Mouse (Mus musculus): ENCODE measurements around the gene Pced1b.
A peak's percentile ranks its signal among the peaks of the same experiment; 100 is the strongest.
"Not testable (repeated sequence)": the region's sequence is repeated elsewhere in the genome, so short reads cannot be mapped to it uniquely, and the experiment has no call there.

Gene Pced1b

DNA sequence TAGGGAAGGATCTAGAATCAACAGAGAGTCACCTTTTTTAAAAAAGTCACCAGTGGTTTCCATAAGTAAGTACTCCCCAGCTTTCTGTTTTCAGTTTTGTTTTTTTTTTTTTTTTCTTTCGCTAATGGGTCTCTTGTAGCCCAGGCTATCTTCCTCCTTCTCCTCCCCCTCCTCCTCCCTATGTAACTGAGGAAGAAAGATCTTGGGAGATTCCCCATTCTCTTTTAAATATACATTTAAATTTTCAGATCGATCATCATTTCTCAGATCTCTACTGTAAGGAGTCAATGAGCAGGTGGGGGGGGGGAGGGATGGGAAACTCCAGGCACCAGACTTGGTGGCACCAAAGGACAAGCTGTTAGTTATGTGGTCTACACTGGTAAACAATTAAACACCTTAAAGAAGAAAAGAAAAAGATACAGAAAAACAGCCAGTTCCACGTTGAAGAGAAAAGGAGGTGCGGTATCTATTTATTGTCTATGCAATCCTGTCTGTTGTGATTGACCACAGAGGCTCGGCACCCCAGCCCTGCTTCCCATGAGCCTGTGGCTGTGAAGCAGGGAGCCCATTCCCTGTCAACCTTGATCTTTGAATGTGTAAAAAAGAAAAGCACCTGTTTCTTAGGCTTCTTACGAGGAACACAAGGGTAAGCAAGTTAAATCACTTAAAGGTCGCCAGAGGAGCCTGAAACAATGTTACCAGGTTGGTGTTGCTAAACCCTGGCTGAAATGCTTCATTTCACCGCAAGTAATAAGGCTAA is 127.4 kb downstream of the Pced1b start:
- no peak for DNase-seq

DNA sequence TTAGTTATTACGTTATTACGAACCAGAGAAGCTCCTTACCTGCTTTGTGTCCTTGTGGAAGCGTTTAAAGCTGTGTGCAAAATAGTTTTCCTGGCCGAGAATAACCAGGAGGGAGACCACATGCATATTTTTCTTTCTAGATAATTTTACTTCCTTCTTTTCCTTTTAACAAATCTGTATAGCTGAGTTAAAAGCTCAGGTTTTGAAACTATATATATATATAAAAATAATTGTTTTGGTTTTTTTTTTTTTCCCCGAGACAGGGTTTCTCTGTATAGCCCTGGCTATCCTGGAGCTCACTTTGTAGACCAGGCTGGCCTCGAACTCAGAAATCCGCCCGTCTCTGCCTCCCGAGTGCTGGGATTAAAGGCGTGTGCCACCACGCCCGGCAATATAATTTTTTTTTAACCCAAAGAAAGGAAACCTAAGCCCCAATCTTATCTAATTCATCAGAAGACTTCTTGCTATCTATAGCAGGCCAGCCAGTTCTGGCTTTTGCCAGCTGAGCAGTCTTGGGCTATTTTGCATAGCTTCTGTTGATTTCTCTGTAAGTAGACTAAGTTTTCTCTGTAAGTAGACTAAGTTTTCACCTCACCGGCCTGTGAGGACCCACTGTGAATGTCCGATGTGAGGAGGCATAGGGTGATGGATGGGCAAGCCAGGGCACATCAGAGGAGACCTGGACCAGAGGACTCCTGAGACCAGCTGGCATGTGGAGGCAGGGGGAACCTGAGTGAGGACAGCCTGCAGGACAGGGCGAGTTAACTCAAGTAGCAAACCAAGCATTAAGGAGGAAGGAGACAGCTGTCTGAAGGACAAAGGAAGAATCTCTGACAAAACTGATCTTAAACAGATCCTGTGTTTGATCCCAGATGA is 128.2 kb downstream of the Pced1b start:
- no peak for DNase-seq

DNA sequence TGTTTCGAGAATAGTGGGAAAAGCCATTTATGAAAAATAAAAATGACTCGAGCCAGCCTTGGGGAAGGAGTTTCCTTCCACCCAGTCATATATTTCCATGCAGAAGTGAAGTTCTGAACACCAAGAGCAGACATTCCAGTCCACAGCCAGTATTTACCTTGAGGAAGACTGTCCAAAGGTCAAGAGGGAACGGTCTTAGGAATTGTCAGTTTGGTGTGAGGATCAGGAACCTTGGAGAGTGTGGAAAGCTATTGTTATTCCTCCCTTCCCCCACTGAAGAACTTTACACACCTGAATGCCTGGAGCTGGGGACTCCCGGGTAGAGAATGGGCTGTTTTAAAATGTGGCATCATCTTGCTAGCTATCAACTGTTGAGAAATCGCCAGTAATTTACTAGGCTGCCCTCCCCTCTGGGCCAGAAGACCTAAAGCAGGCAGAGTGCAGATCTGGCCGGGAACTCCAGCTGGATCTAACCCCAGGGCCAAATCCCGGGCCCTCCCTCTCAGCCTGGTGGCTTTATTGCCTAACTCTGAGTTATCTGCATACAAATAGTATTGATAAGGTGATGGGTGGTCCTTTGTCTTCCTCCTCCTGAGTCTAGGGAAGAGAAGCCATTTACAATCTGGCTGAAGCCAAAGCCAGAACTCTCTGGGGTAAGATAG is 129.3 kb downstream of the Pced1b start:
- DNase-seq, result peak in 1 of 2 experiments; percentile 21

DNA sequence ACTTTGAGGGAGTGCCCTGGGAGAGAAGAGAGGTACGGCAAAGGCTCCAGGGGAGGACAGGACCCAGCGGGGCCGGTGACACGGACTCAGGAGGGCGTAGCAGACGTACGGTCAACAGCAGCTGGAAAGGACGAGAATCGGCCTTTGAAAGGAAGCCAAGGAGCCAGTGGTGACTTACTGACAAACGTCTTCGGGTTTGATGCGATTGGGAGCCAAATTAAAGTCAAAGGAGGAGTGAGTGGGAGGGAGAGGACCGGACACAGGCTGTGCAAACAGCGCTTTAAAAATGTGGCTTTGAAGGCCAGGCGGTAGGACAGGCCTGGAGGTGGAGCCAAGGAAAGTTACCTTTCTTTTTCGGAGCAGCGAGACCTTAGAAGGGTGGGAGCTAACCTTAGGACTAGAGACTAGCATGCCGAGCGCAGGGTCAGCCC is 129.9 kb downstream of the Pced1b start:
- DNase-seq, result peak; percentile 53 to 69

DNA sequence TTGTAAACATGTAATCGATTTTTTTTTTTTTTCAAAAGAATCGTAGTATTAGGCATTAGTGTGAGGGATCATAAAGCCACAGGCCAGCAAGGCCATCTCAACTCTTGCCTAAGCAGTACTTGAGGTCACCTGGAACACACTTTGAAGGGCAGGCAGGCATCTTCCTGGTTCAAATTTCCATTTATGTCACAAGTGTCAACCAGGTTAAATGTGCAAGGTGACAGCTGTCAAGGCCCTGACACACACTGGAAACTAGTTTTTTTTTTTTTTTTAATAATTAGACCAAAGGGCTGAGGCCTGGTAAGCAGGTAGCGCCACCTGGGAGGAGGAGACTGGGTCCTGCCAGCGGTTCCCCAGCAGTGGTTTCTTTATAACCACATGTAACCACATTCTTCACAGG is 131.2 kb downstream of the Pced1b start:
- no peak for DNase-seq

DNA sequence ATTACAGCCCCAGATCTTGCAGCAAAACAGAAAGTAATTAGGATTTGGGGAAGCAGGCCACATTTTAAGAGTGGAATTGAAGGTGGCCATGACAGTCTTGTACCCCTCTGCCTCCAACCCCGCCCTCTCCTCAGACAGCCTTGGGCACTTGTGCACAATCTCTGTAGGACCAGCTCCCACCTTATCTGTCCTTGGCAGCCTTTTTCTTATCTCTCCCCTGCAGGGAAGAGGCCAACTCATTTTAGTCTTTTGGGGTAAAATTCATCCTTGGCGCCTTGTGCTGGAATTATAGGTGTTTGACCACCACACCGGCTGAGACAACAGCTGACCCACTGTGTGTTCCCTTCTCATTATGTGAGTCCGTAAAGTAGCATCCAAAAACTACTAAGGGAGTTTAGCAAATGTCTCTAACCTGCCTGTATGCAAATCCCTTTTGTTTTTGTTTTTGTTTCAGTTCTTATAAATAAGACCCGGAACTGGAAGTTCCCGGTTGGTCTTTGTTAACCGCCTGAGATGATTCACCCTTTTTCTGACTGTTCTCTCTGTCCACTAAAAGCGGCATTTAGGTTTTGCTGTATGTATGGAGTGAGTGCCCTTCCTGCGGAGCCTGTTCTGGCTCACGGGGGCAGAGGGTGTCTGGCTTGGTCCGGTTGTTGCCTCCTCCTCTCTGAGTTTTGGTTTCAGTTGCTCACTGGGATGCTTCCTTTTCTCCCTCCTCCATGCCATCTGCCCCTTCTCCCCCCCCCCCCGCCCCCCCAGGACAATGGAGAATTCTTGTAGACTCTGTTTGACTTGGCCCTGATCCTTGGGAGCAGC is 132.8 kb downstream of the Pced1b start:
- DNase-seq, result no peak

DNA sequence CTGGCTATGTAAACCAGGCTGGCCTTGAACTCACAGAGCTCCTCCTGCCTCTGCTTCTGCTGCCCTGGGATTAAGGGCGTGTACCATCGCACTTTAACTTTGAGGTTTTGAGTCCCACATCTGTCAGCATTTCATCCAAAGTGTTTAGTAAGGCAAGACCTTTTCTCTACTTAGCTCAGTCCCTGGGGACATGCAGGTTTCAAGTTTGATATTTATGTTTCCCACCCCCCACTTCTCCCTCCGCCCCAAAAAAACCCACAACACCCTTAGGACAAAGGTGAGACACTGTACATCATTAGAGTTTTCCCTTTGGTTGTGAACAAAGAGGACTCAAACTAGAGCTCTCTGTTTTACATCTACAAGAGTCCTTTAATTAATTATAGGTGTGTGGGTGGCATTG is 135.7 kb downstream of the Pced1b start:
- no peak for DNase-seq

DNA sequence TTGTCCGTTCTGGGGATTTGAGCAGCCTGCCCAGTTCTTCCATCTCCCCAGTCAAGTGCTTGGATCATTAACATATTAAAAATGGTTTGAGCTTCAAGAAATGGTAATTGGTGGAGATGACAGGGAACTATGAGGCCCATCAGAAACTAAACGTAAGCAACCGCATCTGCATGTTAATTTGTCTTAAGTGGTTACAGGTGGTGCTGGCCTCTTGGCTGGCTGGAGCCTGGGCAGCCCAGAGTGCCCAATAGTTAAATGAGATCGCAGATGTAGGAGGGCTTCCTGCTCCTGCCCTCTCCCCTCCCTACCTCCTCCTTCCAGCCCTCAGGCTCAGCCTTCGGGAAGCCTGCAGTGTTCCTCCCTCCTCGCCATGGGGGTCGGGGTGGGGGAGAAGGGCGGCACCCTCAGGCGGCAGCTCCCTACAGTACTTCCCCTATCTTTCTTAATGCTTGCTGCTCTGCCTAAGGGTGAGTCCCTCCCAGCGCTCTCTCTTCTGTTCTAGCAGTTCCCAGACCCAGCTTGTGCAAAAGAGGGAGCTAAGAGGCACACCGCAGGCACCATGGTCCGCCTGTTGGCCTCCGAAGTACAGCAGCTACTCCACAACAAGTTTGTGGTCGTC is 136.7 kb downstream of the Pced1b start:
- no peak for DNase-seq

DNA sequence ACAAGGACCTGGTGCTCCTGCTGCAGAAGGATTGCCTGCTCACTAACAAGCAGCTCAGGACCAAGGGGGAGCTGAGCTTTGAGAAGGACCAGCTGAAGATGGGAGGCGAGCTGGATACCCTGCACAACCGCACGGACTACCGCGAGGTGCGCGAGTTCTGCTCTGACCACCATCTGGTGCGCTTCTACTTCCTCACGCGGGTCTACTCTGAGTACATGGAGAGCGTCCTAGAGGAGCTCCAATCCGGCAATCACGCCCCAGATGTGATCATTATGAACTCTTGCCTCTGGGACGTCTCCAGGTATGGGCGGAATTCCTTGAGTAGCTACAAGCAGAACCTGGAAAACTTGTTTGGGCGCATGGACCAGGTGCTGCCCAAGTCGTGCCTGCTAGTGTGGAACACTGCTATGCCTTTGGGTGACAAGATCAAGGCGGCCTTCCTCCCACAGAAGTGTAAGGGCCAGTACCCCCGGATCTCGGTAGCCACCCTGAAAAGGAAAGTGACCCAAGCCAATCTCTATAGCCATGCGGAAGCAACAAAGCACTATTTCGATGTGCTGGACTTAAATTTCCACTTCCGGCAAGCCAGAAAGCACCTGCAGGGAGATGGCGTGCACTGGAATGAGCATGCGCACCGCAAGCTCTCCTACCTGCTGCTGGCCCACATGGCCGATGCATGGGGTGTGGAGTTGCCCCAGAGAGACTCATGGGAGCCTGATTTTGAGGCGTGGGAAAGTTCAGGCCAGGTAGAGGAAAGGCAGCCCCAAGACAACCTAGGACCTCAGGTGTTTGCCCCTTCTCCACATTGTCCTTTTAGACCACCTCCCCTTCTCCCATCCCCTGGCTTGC is 137.5 kb downstream of the Pced1b start:
- no peak for DNase-seq

DNA sequence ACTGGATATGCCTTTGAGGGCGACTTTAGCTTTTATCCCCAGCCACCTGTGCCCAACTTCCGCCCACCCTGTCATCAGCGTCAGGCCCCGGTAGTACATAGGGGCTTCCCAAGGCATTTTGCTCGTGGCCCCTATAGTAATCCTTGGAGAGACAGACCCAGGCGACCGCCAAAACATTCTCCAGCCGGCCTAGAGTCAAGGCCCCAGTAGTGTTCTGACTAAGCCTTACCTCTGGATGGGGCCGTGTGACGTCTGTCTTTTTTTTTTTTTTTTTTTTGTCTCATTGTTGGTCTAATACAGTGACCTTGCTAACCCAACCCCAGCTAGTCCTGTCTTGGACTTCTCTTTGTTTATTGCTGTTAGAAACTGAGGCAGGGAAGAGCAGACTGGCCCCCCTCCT is 138.3 kb downstream of the Pced1b start:
- DNase-seq, result not testable (repeated sequence)

DNA sequence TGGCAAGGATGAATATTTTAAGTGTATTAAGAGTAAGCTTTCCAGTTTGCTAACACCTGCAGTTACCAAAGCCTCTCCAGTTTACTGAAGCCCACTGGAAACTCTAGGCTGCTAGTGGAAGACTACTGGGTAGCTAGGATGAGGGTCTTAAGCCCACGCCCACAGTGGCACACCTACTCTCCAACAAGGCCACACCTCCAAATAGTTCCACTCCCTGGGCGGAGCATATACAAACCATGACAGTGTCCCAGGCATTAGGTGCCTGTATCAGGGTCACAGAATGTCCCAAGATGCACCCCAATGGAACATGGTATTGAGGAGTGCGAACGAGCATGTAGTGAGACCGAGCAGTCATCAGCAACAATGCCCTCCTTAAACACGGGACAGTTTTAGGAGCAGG is 140.9 kb downstream of the Pced1b start:
- no peak for DNase-seq

DNA sequence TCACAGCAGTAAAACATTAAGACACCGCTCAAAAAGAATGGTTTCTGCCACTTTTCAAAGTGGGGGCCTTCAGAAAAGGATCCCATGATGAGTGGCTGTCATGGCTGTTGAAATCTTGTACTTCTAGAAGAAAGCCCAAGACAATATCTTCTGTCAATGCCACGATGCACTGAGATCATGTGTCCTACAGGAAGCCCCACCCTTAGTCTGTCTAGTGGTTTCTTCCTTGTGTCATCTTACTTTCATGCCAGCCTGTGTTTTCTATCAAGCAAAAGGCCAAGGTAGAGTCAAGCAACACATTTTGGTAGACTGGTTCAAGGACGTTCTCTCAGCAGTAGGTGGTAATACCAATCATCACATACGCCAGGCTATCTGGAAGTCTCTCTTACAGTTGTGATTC is 142.7 kb downstream of the Pced1b start:
- DNase-seq, result no peak

DNA sequence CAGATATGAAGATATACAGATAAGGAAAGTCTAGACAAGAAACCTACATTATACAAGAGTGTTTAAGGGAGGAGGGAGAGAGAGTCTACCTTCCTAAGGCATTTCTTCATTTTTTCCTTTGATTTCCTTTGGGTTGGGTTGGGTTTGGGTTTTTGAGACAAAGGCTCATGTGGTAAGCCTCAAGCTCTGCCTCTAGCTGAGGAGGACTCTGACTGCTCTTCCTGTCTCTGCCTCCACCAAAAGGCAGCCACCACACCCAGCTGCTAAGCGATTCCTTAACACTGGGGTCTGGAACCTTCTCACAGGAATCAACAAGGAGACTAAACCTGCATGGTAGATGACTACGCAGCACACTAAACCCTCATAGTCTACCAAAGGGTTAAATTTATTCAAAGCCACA is 143.9 kb downstream of the Pced1b start:
- DNase-seq, result no peak

DNA sequence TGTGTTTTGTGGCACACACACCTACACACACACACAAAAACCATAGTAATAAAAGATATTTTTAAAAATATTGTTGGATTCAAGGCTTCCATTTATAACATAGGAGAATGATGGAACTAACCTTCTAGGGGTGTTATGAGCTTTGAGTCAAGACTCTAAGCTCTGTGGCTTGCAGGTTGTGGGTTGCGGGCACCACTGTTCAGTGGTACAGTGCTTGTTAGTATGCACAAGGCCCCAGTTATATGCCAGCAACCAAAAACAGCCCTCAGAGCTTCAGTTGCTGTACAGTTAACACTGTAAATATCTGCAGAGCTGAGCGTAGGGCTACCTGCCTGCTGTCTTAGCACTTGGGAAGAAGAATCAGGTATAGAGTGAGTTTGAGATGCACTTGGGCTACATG is 144.5 kb downstream of the Pced1b start:
- no peak for DNase-seq

DNA sequence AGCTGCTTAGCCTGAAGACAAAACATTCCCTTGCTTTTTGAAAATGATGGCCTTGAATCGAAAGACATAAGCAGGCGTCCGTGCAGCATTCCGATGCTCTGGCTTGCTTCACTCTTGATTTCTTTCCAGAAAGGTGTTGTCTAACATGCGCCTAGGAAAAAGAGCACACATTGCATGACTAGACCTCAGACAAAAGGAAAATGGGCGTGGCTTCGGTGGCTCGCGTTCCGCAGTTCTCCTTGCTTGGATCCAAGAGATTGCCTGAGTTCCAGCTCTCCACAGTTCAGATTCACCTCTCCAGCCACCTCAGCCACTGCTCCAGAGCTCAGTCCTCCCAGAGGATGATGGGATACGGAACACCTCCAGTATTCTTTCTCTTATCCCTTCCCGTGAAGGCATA is 147.7 kb downstream of the Pced1b start:
- no peak for DNase-seq

DNA sequence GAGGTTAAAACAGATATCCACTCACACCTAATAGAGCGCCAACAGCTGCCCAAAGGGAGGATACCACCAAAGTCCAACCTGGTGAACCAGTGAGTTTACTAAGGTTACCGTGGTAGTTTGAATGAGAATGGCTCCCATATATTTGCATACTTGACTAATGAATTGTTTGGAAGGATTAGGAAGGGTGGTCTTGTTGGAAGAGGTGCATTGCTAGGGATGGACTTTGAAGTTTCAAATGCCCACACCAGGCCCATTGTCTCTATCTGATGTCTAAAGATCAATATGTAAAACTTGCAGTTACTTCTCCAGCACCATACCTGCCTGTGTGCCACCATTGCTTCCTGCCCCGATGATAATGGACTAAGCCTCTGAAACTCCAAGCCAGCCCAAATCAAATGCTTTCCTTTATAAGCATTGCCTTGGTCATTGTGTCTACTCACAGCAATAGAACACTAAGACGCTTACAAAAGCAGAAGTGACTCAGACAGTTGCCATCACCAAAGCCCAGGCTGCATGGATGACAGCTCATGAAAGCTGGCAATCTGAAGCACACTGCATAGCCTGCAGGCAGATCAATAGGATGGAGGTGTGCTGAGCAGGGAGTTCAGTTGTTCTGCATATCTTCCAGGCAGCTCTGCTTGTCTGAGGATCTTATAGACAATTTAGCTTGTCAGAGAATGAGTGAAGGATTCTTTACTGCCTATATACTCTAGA is 149.8 kb downstream of the Pced1b start:
- DNase-seq, result no peak

DNA sequence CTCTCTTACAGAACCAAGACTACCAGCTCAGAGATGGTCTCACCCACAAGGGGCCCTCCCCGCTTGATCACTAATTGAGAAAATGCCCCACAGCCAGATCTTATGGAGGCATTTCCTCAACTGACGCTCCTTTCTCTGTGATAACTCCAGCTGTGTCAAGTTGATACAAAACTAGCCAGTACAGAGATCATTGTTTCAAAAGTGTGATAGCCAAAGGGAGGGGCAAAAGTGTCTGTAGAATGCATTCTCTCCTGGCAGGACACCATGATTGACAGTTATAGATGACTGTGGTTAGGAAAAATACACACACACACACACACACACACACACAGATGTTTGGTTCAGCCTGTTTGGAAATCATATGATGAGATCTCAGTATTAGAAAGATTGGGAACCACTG is 150.9 kb downstream of the Pced1b start:
- DNase-seq, result no peak

DNA sequence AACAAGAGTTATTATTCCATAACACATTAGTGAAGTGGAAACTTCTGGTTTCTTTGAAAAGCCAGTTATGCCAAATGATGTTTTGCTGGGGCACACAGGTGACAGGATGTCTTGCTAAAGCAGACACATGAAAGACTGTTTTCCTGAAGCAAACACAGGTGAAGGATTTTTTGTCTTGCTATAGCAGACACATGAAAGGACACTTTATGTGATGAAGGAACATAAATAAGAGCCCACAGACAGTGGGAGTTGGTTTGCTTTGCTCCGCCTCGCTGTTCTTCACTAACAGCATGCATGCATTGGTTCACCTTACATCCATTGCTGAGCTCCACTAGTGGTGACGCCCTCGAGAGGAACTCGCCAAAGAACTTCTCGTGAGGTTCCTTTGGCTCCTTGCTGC is 154.0 kb downstream of the Pced1b start:
- DNase-seq, result no peak

DNA sequence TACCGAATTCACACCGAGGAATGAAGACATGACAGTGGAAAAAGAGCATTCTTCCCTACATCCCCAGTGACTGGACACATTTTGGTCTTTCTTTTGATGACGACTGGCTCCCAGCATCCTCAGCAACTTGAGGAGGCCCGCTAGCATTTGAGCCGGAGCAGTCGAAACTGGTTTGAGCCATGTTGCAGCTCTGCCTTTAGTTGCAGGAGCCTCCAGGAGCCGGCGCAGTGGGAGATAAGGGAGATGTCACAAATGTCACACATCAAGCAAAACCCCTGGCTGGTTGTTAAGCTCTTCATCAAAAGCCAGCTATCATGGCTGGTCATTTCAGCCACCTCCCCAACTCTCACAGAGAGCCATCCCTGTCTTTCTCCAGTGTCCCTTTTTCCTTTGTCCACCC is 157.6 kb downstream of the Pced1b start:
- DNase-seq, result no peak

DNA sequence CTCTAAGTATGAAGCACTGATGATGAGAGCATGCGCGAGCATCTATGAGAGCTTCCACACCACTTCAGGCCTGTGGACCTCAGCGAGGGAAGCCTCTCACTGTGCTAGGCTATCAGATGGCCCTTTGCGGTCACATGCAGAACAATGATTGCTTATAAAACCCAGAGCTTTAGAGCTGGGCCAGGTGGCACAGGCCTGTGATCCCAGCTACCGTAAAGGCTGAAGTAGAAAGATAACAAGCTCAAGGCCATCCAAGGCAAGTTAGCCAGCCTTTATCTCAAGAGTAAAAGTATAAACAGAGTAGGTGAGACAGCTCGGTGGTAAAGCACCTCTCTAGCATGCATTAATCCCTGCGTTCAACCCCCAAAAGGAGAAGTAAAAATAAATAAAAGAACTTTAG is 158.1 kb downstream of the Pced1b start:
- DNase-seq, result no peak

DNA sequence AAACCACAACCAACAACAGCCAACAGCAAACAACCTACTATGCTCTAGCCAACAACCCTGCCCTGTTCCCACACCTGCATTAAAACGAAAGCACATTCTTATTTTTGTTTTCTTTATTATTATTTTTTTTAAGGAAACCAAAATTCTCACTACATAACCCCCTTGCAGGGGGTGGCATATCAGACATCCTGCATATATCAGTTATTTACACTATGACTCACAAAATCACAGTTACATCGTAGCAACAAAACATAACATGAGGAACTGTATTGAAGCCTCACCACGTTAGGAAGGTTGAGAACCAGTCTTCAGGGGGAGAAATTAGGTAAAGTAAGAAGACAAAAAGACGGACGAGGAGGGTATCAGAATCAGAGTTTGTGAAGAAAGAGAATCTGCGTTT is 159.2 kb downstream of the Pced1b start:
- DNase-seq, result no peak
